Mouse (Mus musculus) MEL (cell line): Measurements from ENCODE around the gene Mrpl24.

Experiments used
- CTCF ChIP-seq, 3 experiments: IDR thresholded peaks in 2 of 3; conservative IDR thresholded peaks in 1 of 3; 2 replicates each; pipeline ENCODE4 v1.5.1; 2011 to 2012; ENCODE audit warnings: low read length in 3 of 3, low read depth in 2 of 3, mild to moderate bottlenecking in 2 of 3, improper control_type of control experiment in 1 of 3, inconsistent platforms in 1 of 3, mixed read lengths in 1 of 3, moderate library complexity in 1 of 3; ENCODE audit not compliant: control insufficient read depth in 1 of 3, insufficient read depth in 1 of 3, poor library complexity in 1 of 3, severe bottlenecking in 1 of 3
- E2F4 ChIP-seq: IDR thresholded peaks from 2 replicates; pipeline ENCODE4 v1.6.1; 2011; ENCODE audit warnings: low read depth, low read length, improper control_type of control experiment, borderline replicate concordance
- HCFC1 ChIP-seq: IDR thresholded peaks from 2 replicates; pipeline ENCODE4 v1.6.1; 2012; ENCODE audit warnings: low read depth, mild to moderate bottlenecking, inconsistent platforms, low read length, improper control_type of control experiment, moderate library complexity
- JUND ChIP-seq: IDR thresholded peaks from 2 replicates; pipeline ENCODE4 v1.6.1; 2011; ENCODE audit warnings: low read depth, mild to moderate bottlenecking, improper control_type of control experiment, low read length
- POLR2A ChIP-seq, 2 experiments: IDR thresholded peaks; 2 replicates each; pipeline ENCODE4 v1.6.1; 2011 to 2012; ENCODE audit warnings: low read length in 2 of 2, mild to moderate bottlenecking in 2 of 2, control low read depth in 1 of 2, improper control_type of control experiment in 1 of 2, low read depth in 1 of 2, moderate library complexity in 1 of 2; ENCODE audit not compliant: control insufficient read depth in 1 of 2, insufficient read depth in 1 of 2, poor library complexity in 1 of 2
- RCOR1 ChIP-seq: IDR thresholded peaks from 2 replicates; pipeline ENCODE4 v1.6.1; 2012; ENCODE audit warnings: low read depth, mild to moderate bottlenecking, inconsistent platforms, low read length, improper control_type of control experiment
- SIN3A ChIP-seq: IDR thresholded peaks from 2 replicates; pipeline ENCODE4 v1.6.1; 2012; ENCODE audit warnings: low read length, improper control_type of control experiment, inconsistent platforms
- TBP ChIP-seq: IDR thresholded peaks from 2 replicates; pipeline ENCODE4 v1.8.0; 2011; ENCODE audit warnings: low read depth, low read length, improper control_type of control experiment
- USF1 ChIP-seq: IDR thresholded peaks from 2 replicates; pipeline ENCODE4 v1.6.1; 2014; ENCODE audit warnings: low read depth, mild to moderate bottlenecking, inconsistent platforms, low read length, improper control_type of control experiment, moderate library complexity
- ZKSCAN1 ChIP-seq: IDR thresholded peaks from 2 replicates; pipeline ENCODE4 v1.6.1; 2012; ENCODE audit warnings: low read depth, mild to moderate bottlenecking, inconsistent platforms, low read length, improper control_type of control experiment, moderate library complexity
- ZNF384 ChIP-seq: IDR thresholded peaks from 2 replicates; pipeline ENCODE4 v1.6.1; 2012; ENCODE audit warnings: low read depth, mild to moderate bottlenecking, inconsistent platforms, low read length, improper control_type of control experiment

- TF ChIP-seq POLR2A (IDR thresholded peaks at IDR 0.05; ENCODE audit: control insufficient read depth in 1 of 2, insufficient read depth in 1 of 2, low read depth in 1 of 2, low read length in 2 of 2, poor library complexity in 1 of 2) (no peak), HCFC1 (no peak), CTCF (IDR thresholded peaks at IDR 0.05 in 2 of 3, conservative IDR thresholded peaks at IDR 0.05 in 1 of 3; ENCODE audit: control insufficient read depth in 1 of 3, insufficient read depth in 1 of 3, low read depth in 2 of 3, low read length in 3 of 3, poor library complexity in 1 of 3, severe bottlenecking in 1 of 3) (no peak), JUND (no peak), RCOR1 (no peak), USF1 (no peak), ZNF384 (no peak), SIN3A (no peak), TBP (no peak), ZKSCAN1 (no peak), E2F4 (no peak)
Measured at GRCm38 (mm10) chr3:87942471-87942870, 23.2 kb downstream of the Mrpl24 start.
